Mouse (Mus musculus): ENCODE results near the gene Ppig. TPM values are rescaled to one million over a fixed set of nuclear protein-coding genes. Genes with fewer than 3 reads are reported as not detected.
A peak's percentile ranks its signal among the peaks of the same experiment; 100 is the strongest.

Gene Ppig
- polyA plus RNA-seq, 1 experiment = 27.3 TPM

GRCm38 (mm10) chr2:69745091-69745490 lies 22.7 kb downstream of the Ppig start:
- DNase-seq (ENCODE audit: extremely low spot score in 1 of 2, low spot score in 1 of 2) = no peak

DNA sequence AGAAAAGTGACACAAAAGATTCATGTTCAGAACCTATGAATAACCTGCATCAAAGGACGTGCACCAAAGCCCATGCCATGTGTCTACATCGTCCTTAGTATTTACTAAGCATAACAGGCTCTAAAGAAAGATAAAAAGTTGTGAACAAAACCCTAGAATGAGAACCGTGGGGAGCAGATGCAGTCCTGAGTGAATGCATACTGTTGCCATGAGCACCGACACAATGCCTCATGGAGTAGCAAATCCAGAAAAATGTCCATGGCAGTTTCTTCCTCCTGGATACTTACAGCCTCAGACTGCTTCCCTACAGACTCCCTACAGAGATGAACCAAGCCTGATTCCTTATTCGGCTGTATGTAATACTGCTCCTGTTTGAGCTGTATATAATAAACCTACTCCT lies 38.6 kb downstream of the Ppig start:
- DNase-seq (ENCODE audit: extremely low spot score in 1 of 2, low spot score in 1 of 2) = no peak

GRCm38 (mm10) chr2:69763340-69763739 lies 41.0 kb downstream of the Ppig start:
- DNase-seq (ENCODE audit: extremely low spot score in 1 of 2, low spot score in 1 of 2) = no peak

DNA sequence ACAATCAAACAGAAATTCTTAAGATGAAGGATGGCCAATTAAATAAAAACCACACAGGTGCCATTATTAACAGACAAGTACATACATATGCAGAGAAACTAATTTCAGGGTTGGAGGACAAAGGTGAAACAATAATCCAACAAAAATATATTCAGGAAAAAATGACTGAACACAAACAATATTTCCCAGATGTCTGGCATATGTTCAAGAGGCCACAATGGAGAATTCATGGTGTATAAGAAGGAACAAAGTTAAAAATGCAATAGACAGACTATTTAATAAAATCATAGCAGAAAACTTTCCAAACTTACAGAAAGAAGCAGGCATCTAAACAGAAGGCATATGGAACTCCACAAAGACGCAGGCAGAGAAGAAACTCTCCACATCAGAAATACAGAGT lies 42.4 kb downstream of the Ppig start:
- DNase-seq (ENCODE audit: extremely low spot score in 1 of 2, low spot score in 1 of 2) = no peak

DNA sequence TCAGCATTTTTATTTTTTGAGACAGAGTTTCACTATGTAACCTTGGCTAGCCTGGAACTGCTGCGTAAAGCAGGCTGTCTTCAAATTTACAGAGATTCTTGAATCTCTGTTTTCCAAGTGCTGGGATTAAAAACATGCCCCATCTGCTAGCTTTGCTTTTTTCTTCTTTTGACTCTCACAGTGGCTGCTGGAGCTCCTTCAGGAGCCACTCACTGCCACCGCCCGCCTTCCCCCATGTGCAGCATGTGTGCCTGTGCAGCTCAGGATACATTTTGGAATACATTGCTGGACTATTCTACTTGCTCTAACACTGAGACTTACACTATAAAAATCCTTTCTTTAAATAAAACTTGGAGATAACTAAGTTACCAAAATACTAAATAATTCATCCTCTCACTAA lies 51.0 kb downstream of the Ppig start:
- peak in 1 of 2 experiments; percentile 36 for DNase-seq (ENCODE audit: extremely low spot score in 1 of 2, low spot score in 1 of 2)

DNA sequence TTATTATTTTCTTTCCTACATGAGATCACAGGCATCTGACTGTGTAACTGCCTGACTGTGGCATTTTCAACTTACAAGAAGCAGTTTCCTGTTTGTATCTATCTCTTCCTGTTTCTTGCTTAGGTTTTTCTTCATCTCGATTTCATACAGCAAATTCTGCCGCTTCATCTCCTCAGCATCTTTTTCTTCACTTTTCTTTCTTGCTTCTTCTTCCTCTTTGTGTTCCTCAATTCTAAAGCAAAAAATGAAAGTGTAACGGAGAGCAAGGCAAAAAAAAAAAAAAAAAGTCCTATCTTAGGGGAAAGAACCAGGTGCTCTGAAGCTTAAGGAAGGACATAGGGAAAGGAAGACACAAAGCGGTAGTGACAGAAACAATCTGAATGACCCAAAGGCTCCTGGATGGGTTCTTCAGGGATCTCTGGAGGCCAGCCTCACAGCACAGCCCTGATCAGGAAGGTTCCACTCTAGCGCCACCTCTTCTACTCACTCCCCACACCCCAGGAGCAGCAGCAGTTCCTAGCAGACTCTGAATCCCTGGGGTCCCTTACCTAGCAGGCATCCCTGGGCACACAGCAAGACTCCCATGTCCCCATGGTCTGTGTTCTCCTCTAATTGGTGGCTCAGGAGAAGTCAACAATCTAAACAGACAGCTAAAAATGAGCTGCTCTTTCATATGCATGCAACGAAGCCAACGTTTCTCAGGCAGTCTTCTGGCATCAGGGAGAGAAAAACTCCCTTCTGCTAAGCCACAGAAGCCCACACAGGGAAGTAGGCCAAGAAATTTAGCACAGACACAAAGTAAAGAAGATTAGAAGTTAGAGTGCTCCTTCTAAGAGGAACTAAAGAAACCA lies 55.9 kb downstream of the Ppig start:
- peak in 1 of 2 experiments; percentile 47 for DNase-seq (ENCODE audit: extremely low spot score in 1 of 2, low spot score in 1 of 2)

- DNase-seq (ENCODE audit: extremely low spot score in 1 of 2, low spot score in 1 of 2) = peak in 1 of 2 experiments; percentile 35
Measured at GRCm38 (mm10) chr2:69778836-69779177, 56.5 kb downstream of the Ppig start.

DNA sequence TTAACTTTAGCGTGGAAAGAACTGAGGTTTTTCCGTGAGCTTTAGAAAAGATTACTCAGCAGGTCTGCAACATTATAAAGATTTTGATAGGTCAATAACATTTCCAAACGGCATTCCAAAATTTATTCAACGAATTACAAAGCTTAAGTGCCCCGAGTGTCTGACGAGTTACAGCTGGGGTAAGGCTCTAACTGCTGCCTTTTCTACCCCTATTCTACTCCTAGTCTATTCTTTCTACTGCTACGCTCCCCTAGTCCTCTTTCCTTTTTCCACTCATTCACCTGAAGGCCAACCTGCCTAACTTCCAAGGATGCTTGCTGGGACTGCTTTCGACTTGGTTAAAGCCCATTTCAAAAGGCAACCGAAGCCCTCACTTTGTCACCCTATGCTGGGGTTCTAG lies 66.6 kb downstream of the Ppig start:
- DNase-seq (ENCODE audit: extremely low spot score in 1 of 2, low spot score in 1 of 2) = no peak

- DNase-seq (ENCODE audit: extremely low spot score in 1 of 2, low spot score in 1 of 2) = peak; percentile 96 to 99
Measured at GRCm38 (mm10) chr2:69789429-69790069, 67.2 kb downstream of the Ppig start, which contains the start of the genes Ccdc173 and Phospho2. Ccdc173 (minus strand) TSS chr2:69789575. Phospho2 (plus strand) TSS chr2:69789623.

DNA sequence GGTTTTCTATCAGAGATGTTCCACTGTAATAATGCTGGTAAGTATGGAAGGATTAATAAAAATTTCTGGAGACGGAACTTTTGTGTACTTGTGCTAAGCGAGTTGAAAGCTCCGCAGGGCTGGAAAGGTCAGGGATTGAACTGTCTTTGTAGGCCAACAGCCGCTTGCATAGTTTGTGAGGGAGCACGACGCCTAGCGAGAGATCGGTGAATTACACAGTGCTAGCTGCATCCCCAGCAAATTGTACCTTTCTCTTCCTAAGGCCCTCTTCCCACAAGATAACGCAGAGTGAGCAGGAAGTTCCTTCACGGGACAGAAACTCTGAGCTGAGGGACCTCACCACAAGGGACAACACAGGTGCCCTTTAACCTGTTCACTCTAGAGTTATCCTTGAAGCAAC lies 67.9 kb downstream of the Ppig start:
- DNase-seq (ENCODE audit: extremely low spot score in 1 of 2, low spot score in 1 of 2) = peak; percentile 57 to 94

DNA sequence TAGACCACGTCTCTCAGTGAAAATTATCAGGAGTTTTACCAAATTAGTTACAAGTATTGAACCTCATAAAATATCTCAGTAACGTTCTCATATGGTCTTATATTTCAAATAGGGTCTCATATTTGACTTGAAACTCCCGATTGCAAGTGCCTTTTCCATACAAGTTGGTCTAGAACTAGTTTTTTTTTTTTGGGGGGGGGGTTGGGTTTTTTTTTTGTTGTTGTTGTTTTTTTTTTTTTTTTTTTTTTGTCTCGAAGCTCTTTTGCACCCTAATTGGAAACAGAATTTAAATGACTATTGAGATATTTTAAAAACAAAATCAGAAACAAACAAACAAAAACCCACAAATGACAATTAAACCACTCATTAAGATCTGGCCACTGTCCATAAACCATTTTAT lies 68.4 kb downstream of the Ppig start:
- no peak for DNase-seq (ENCODE audit: extremely low spot score in 1 of 2, low spot score in 1 of 2)

DNA sequence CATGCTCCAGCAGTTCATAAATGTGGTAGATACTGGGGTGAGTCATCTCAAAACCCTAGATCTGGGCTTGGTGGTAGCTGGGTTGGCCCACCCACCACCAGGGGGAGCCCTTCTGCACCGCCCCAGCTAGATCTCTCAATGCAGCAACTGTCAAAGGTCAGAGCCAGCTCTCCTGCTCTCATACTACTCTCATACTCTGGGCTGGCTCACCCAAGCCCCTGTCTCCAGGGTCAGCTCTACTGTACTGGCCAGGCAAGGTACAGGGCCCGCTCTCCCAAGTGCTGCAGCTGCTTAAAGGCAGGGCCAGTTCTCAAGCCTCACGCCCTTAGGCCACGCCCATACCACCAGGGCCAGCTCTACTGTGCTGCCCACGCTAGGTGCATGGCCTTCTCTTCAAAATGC lies 80.6 kb downstream of the Ppig start:
- DNase-seq (ENCODE audit: extremely low spot score in 1 of 2, low spot score in 1 of 2) = peak in 1 of 2 experiments; percentile 59

Other genes starting within 250 kb of the Ppig start
- 0.06 and 0.11 TPM in 2 replicates for gene Lrp2, start 136.5 kb upstream of the Ppig start, polyA plus RNA-seq (2012; rRNA removed)
- 32.7 and 38.5 TPM in 2 replicates for gene Bbs5, start 75.4 kb upstream of the Ppig start, polyA plus RNA-seq (2012; rRNA removed)
- gene Klhl41, start 52.4 kb upstream of the Ppig start, polyA plus RNA-seq (2012; rRNA removed) = 0.34 and 0.42 TPM in 2 replicates
- gene Fastkd1, start 9.0 kb upstream of the Ppig start, polyA plus RNA-seq (2012; rRNA removed) = 14.7 and 15.1 TPM in 2 replicates
- gene Ccdc173, start 67.0 kb downstream of the Ppig start, polyA plus RNA-seq (2012; rRNA removed) = 3.8 and 4.4 TPM in 2 replicates
- gene Phospho2, start 67.1 kb downstream of the Ppig start, polyA plus RNA-seq (2012; rRNA removed) = 23.1 and 36.9 TPM in 2 replicates
- gene Klhl23, start 99.4 kb downstream of the Ppig start, polyA plus RNA-seq (2012; rRNA removed) = 36.7 and 39.9 TPM in 2 replicates
- gene Ssb, start 139.0 kb downstream of the Ppig start, polyA plus RNA-seq (2012; rRNA removed) = 113 and 130 TPM in 2 replicates
- gene Mettl5, start 163.1 kb downstream of the Ppig start, polyA plus RNA-seq (2012; rRNA removed) = 14.1 and 17.3 TPM in 2 replicates
- gene Ubr3, start 174.7 kb downstream of the Ppig start, polyA plus RNA-seq (2012; rRNA removed) = 82.7 and 105 TPM in 2 replicates

Data from frontal cortex, adult 2 months (tissue).